ENCODE assay signal across 23 mouse cellular contexts in genomic region chr3:121411450-121411849, GRCm38 (mm10).
"Had no signal": no experiment of that assay in that cellular context is flagged by ENCODE, and none has a peak within 500 bp of the region (broad histone marks: within the 10 kb centered on the region; RNA-seq: fewer than 3 reads in every experiment).

No protein-coding gene starts in this region.

- H3K27me3 ChIP-seq: heart, embryonic 12.5 days; hindbrain, embryonic 12.5 days; hindbrain, embryonic 15.5 days; kidney, embryonic 15.5 days; limb, embryonic 13.5 days; limb, embryonic 15.5 days; liver, embryonic 12.5 days had no signal

- H3K4me3 ChIP-seq: heart, embryonic 10.5 days; heart, embryonic 12.5 days; hindbrain, embryonic 10.5 days; hindbrain, embryonic 12.5 days; hindbrain, embryonic 15.5 days; kidney, embryonic 15.5 days; limb, embryonic 13.5 days; limb, embryonic 15.5 days; liver, embryonic 12.5 days had no signal

- H3K36me3 ChIP-seq: heart, embryonic 10.5 days; heart, embryonic 12.5 days; hindbrain, embryonic 10.5 days; hindbrain, embryonic 12.5 days; hindbrain, embryonic 15.5 days; kidney, embryonic 15.5 days; limb, embryonic 13.5 days; limb, embryonic 15.5 days; liver, embryonic 12.5 days had no signal

- H3K9ac ChIP-seq: heart, embryonic 12.5 days; hindbrain, embryonic 12.5 days; hindbrain, embryonic 15.5 days; kidney, embryonic 15.5 days; limb, embryonic 13.5 days; limb, embryonic 15.5 days; liver, embryonic 12.5 days; liver, embryonic 14.5 days had no signal

- H3K27ac ChIP-seq: heart, embryonic 10.5 days; hindbrain, embryonic 10.5 days; hindbrain, embryonic 12.5 days; hindbrain, embryonic 15.5 days; hindbrain, postnatal 0 days; kidney, embryonic 15.5 days; kidney, postnatal 0 days; limb, embryonic 13.5 days; limb, embryonic 15.5 days; liver, embryonic 12.5 days; liver, embryonic 14.5 days had no signal

- H3K9me3 ChIP-seq: heart, embryonic 10.5 days; heart, embryonic 12.5 days; hindbrain, embryonic 10.5 days; hindbrain, embryonic 12.5 days; hindbrain, embryonic 15.5 days; kidney, embryonic 15.5 days; limb, embryonic 13.5 days; limb, embryonic 15.5 days; liver, embryonic 12.5 days had no signal

- H3K4me1 ChIP-seq: hindbrain, embryonic 10.5 days; hindbrain, embryonic 12.5 days; hindbrain, embryonic 15.5 days; kidney, embryonic 15.5 days; liver, embryonic 12.5 days had no signal

- ATAC-seq: hindbrain, postnatal 0 days; liver, embryonic 12.5 days had no signal

- H3K4me2 ChIP-seq: heart, embryonic 12.5 days; hindbrain, embryonic 12.5 days; hindbrain, embryonic 15.5 days; kidney, embryonic 15.5 days; limb, embryonic 13.5 days; limb, embryonic 15.5 days; liver, embryonic 12.5 days had no signal

- DNase-seq: gastrocnemius, postnatal 14 days; gastrocnemius, postnatal 36 days; heart, postnatal 10 days; heart, postnatal 4 days; kidney, adult 11 months; kidney, adult 9 months; kidney, postnatal 14 days; kidney, postnatal 36 days; layer of hippocampus, adult 9-11 months; layer of hippocampus, postnatal 36 days; left cerebral cortex, postnatal 4 days had no signal
